Mouse (Mus musculus) MEL (cell line): ENCODE measurements at regions not wholly inside any gene's neighbourhood (a gene's known extent, or its start where the extent isn't known, plus 50 kb on each side); places are given as distances from the start of the nearest gene placed in this dataset.
A peak's percentile ranks its signal among the peaks of the same experiment; 100 is the strongest.
"Not testable (repeated sequence)": the region's sequence is repeated elsewhere in the genome, so short reads cannot be mapped to it uniquely, and the experiment has no call there.

Experiments used
- DNase-seq: peaks from one replicate; pipeline ENCODE4 v3.0.0; 2011; ENCODE audit warnings: low read depth, low spot score
- H3K27ac ChIP-seq: 2 replicates; pipeline ENCODE4 v1.5.1; 2012; ENCODE audit warnings: low read depth, mild to moderate bottlenecking, control low read depth, low read length, moderate library complexity; ENCODE audit not compliant: control insufficient read depth
- H3K27me3 ChIP-seq, 2 experiments: fragments of 150-350 bp in 1 of 2; sonication (generic) in 1 of 2; 2 replicates each; pipeline ENCODE4 v1.6.1; 2012; ENCODE audit warnings: low read length in 2 of 2, mild to moderate bottlenecking in 2 of 2, improper control_type of control experiment in 1 of 2, moderate library complexity in 1 of 2; ENCODE audit not compliant: insufficient read depth in 2 of 2, control insufficient read depth in 1 of 2
- H3K36me3 ChIP-seq, 2 experiments: 2 replicates each; pipeline ENCODE4 v1.6.1; 2012 to 2014; ENCODE audit warnings: low read length in 2 of 2, improper control_type of control experiment in 1 of 2, inconsistent platforms in 1 of 2, mild to moderate bottlenecking in 1 of 2; ENCODE audit not compliant: insufficient read depth in 2 of 2, control insufficient read depth in 1 of 2
- H3K4me1 ChIP-seq, 2 experiments: fragments of 150-350 bp in 1 of 2; sonication (generic) in 1 of 2; 2 replicates each; pipeline ENCODE4 v1.6.1; 2012; ENCODE audit warnings: low read length in 2 of 2, improper control_type of control experiment in 1 of 2, mild to moderate bottlenecking in 1 of 2; ENCODE audit not compliant: insufficient read depth in 2 of 2, control insufficient read depth in 1 of 2
- H3K4me3 ChIP-seq, 2 experiments: fragments of 150-350 bp in 1 of 2; sonication (generic) in 1 of 2; 2 replicates each; pipeline ENCODE4 v1.5.1; 2012; ENCODE audit warnings: low read depth in 2 of 2, low read length in 2 of 2, mild to moderate bottlenecking in 2 of 2, moderate library complexity in 2 of 2, control low read depth in 1 of 2, improper control_type of control experiment in 1 of 2; ENCODE audit not compliant: control insufficient read depth in 1 of 2, insufficient read depth in 1 of 2
- H3K79me2 ChIP-seq: 2 replicates; pipeline ENCODE4 v1.6.1; 2012; ENCODE audit warnings: mild to moderate bottlenecking, low read length, moderate library complexity; ENCODE audit not compliant: control insufficient read depth, poor library complexity, insufficient read depth
- H3K9ac ChIP-seq: 2 replicates; pipeline ENCODE4 v1.6.1; 2012; ENCODE audit warnings: low read depth, mild to moderate bottlenecking, control low read depth, low read length, moderate library complexity; ENCODE audit not compliant: control insufficient read depth, poor library complexity, severe bottlenecking
- H3K9me3 ChIP-seq: fragments of 150-350 bp; sonication (generic); replicated peaks from 2 replicates; pipeline ENCODE4 v1.6.1; 2012; ENCODE audit warnings: mild to moderate bottlenecking, low read length, improper control_type of control experiment, moderate library complexity; ENCODE audit not compliant: insufficient read depth
- CTCF ChIP-seq, 3 experiments: IDR thresholded peaks in 2 of 3; conservative IDR thresholded peaks in 1 of 3; 2 replicates each; pipeline ENCODE4 v1.5.1; 2011 to 2012; ENCODE audit warnings: low read length in 3 of 3, low read depth in 2 of 3, mild to moderate bottlenecking in 2 of 3, improper control_type of control experiment in 1 of 3, inconsistent platforms in 1 of 3, mixed read lengths in 1 of 3, moderate library complexity in 1 of 3; ENCODE audit not compliant: control insufficient read depth in 1 of 3, insufficient read depth in 1 of 3, poor library complexity in 1 of 3, severe bottlenecking in 1 of 3
- RAD21 ChIP-seq: IDR thresholded peaks from 2 replicates; pipeline ENCODE4 v1.6.1; 2011; ENCODE audit warnings: mild to moderate bottlenecking, low read depth, low read length, improper control_type of control experiment
- SMC3 ChIP-seq: IDR thresholded peaks from 2 replicates; pipeline ENCODE4 v1.6.1; 2011; ENCODE audit warnings: low read depth, low read length, improper control_type of control experiment

DNA sequence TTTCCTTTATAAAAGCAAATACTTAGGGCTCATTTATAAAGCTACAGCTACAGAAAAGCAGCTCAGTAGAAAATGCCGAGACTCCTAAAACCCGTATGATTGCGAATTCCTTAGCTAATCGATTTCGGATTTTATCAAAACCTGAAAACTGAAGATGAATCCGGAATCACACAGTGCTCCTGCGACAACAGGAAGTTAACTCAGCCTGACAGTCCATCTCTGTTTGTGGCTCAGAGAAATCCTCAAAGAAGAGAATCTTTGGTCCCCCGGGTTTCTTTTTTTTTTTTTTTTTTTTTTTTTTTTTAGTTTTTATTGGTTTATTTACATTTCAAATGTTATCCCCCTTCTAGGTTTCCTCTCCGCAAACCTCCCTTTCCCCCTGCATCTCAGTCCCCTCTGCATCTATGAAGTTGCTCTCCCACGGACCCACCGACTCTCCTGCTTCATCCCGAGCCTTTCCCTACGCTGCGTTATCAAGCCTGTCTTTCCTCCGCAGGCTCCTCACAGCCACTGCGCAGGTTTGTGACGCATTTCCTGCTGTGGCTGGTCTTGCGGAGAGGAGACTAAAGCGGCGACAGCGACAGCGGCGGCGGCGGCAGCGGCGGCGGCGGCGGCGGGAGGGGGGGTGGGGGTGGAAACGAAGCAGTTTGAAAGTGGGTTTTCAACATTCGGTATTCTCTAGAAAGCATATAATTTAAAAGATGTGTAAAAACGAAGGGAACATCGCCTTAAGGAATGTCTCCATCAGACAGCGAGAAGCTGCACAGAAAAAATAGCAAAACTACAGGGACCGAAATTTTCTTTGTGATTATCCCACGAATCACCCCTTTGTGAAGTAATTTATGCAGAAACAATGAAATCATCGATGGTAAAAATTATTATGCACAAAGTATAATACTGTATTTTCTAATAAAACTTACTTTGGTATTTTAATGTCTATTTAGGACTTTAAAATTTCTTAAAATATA, 352.3 kb upstream of the Snrpn start:
- not testable (repeated sequence) for H3K27me3 ChIP-seq, H3K9ac ChIP-seq, H3K4me1 ChIP-seq, DNase-seq, H3K9me3 ChIP-seq, H3K79me2 ChIP-seq, H3K27ac ChIP-seq, H3K4me3 ChIP-seq, H3K36me3 ChIP-seq

- not testable (repeated sequence) for H3K4me3 ChIP-seq, H3K79me2 ChIP-seq, H3K9me3 ChIP-seq, DNase-seq, H3K36me3 ChIP-seq, H3K9ac ChIP-seq, H3K27me3 ChIP-seq, H3K27ac ChIP-seq, H3K4me1 ChIP-seq
- TF ChIP-seq CTCF (IDR thresholded peaks at IDR 0.05 in 2 of 3, conservative IDR thresholded peaks at IDR 0.05 in 1 of 3; ENCODE audit: control insufficient read depth in 1 of 3, insufficient read depth in 1 of 3, low read depth in 2 of 3, low read length in 3 of 3, poor library complexity in 1 of 3, severe bottlenecking in 1 of 3): peak in 2 of 3 experiments; percentile 10 to 28; a peak in 1 of 6 replicates
- TF ChIP-seq RAD21: peak; percentile 33
- TF ChIP-seq SMC3: peak; percentile 30
These were observed 347.9 kb upstream of the Snrpn start for GRCm38 (mm10) chr7:60487839-60488454.

DNA sequence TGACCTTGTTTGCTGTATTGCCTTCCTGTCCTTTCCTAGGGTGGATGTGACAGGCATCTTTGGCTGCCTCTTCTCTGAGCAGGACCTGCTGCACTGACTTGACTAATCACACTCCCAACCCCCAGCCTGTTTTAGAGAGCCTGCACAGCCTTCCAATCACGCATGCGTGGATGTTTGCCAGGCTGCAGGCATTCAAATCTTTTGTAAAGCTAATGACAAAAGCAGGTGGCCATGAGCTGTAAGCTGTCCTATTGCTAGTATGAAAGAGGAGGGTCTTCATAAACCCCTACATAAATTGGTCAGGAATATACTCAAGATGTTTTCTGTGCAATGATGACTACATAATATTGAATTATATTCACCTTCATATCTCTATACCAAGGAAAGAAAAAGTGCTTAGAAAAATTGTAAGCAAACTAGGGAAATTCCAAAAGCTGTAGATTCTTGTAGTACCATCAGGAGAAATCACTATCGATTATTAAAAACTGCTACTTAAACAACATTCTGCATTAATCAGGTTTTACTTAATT, 310.1 kb upstream of the Snrpn start:
- H3K27me3 ChIP-seq, H3K4me3 ChIP-seq, DNase-seq, H3K79me2 ChIP-seq, H3K9ac ChIP-seq, H3K9me3 ChIP-seq, H3K27ac ChIP-seq, H3K36me3 ChIP-seq, H3K4me1 ChIP-seq: not testable (repeated sequence)

GRCm38 (mm10) chr7:60449239-60450073, 309.4 kb upstream of the Snrpn start:
- H3K36me3 ChIP-seq, H3K27ac ChIP-seq, DNase-seq, H3K79me2 ChIP-seq, H3K9me3 ChIP-seq, H3K4me3 ChIP-seq, H3K4me1 ChIP-seq, H3K27me3 ChIP-seq, H3K9ac ChIP-seq: not testable (repeated sequence)
